Mouse (Mus musculus) right cerebral cortex, postnatal 14 days (tissue): ENCODE data around the gene Caprin1.
A peak's percentile ranks its signal among the peaks of the same experiment; 100 is the strongest.

Experiments
- DNase-seq: peaks from one replicate; pipeline ENCODE4 v3.0.0; 2022

Gene Caprin1

GRCm38 (mm10) chr2:103796861-103797466, 485 bp downstream of the Caprin1 start:
- DNase-seq: peak; percentile 82

GRCm38 (mm10) chr2:103796211-103796860, 1.1 kb downstream of the Caprin1 start:
- peak; percentile 54 for DNase-seq

- peak; percentile 71 for DNase-seq
Observed at GRCm38 (mm10) chr2:103795843-103796210, 1.6 kb downstream of the Caprin1 start.

GRCm38 (mm10) chr2:103792009-103792408, 5.4 kb downstream of the Caprin1 start:
- DNase-seq: no peak

GRCm38 (mm10) chr2:103785735-103786134, 11.7 kb downstream of the Caprin1 start:
- DNase-seq: no peak

GRCm38 (mm10) chr2:103784621-103785020, 12.8 kb downstream of the Caprin1 start:
- DNase-seq: no peak

- no peak for DNase-seq
Observed at GRCm38 (mm10) chr2:103762492-103762891, 35.0 kb downstream of the Caprin1 start.

- DNase-seq: no peak
Observed at GRCm38 (mm10) chr2:103761993-103762392, 35.5 kb downstream of the Caprin1 start.

GRCm38 (mm10) chr2:103760906-103761716, 36.3 kb downstream of the Caprin1 start, which contains the start of gene Nat10:
Gene Nat10, minus strand, starts transcription at chr2:103761270.
- peak; percentile 99 for DNase-seq

- DNase-seq: no peak
Observed at GRCm38 (mm10) chr2:103760421-103760820, 37.0 kb downstream of the Caprin1 start.

GRCm38 (mm10) chr2:103755458-103756085, 41.9 kb downstream of the Caprin1 start:
- DNase-seq: no peak

GRCm38 (mm10) chr2:103754614-103755013, 42.8 kb downstream of the Caprin1 start:
- DNase-seq: no peak

GRCm38 (mm10) chr2:103751771-103752170, 45.7 kb downstream of the Caprin1 start:
- no peak for DNase-seq

- no peak for DNase-seq
Observed at GRCm38 (mm10) chr2:103749091-103749490, 48.4 kb downstream of the Caprin1 start.

- no peak for DNase-seq
Observed at GRCm38 (mm10) chr2:103747891-103748290, 49.6 kb downstream of the Caprin1 start.

- DNase-seq: no peak
Observed at GRCm38 (mm10) chr2:103746761-103747160, 50.7 kb downstream of the Caprin1 start.

- DNase-seq: no peak
Observed at GRCm38 (mm10) chr2:103746096-103746495, 51.4 kb downstream of the Caprin1 start.

- DNase-seq: no peak
Observed at GRCm38 (mm10) chr2:103745481-103745880, 52.0 kb downstream of the Caprin1 start.

GRCm38 (mm10) chr2:103743988-103744387, 53.5 kb downstream of the Caprin1 start:
- peak; percentile 63 for DNase-seq

- DNase-seq: no peak
Observed at GRCm38 (mm10) chr2:103743536-103743935, 53.9 kb downstream of the Caprin1 start.

GRCm38 (mm10) chr2:103742821-103743220, 54.6 kb downstream of the Caprin1 start:
- DNase-seq: no peak

- DNase-seq: no peak
Observed at GRCm38 (mm10) chr2:103731423-103731822, 66.0 kb downstream of the Caprin1 start.

- peak; percentile 65 for DNase-seq
Observed at GRCm38 (mm10) chr2:103730999-103731398, 66.5 kb downstream of the Caprin1 start.
